Mouse (Mus musculus) bone marrow macrophage, adult 2 months (primary cell): ENCODE results near the gene Ubash3b. TPM values are rescaled to one million over a fixed set of nuclear protein-coding genes. Genes with fewer than 3 reads are reported as not detected.

Experiments used
- H3K27ac ChIP-seq: 2 replicates; pipeline ENCODE4 v1.5.1; 2012; ENCODE audit warnings: low read depth, low read length; ENCODE audit not compliant: insufficient read depth
- H3K4me1 ChIP-seq: 2 replicates; pipeline ENCODE4 v1.6.1; 2012; ENCODE audit warnings: low read length; ENCODE audit not compliant: control insufficient read depth, insufficient read depth
- H3K4me3 ChIP-seq: 2 replicates; pipeline ENCODE4 v1.5.1; 2012; ENCODE audit warnings: mild to moderate bottlenecking, low read length, moderate library complexity; ENCODE audit not compliant: insufficient read depth
- CTCF ChIP-seq: IDR thresholded peaks from 2 replicates; pipeline ENCODE4 v1.5.1; 2012; ENCODE audit warnings: low read depth, mild to moderate bottlenecking, low read length, moderate library complexity
- POLR2A ChIP-seq: IDR thresholded peaks from 2 replicates; pipeline ENCODE4 v1.6.1; 2012; ENCODE audit warnings: mild to moderate bottlenecking, low read depth, low read length, borderline replicate concordance
- polyA plus RNA-seq: library from polyadenylated mRNA; stranded (reverse); fragments of >200 nt; gene quantifications from 2 replicates; pipeline ENCODE4 v1.2.4, GENCODE M21; 2012; ENCODE audit not compliant: missing spikeins, insufficient read depth, insufficient read length

Gene Ubash3b
- polyA plus RNA-seq, 1 experiment, result 19.7 TPM

DNA sequence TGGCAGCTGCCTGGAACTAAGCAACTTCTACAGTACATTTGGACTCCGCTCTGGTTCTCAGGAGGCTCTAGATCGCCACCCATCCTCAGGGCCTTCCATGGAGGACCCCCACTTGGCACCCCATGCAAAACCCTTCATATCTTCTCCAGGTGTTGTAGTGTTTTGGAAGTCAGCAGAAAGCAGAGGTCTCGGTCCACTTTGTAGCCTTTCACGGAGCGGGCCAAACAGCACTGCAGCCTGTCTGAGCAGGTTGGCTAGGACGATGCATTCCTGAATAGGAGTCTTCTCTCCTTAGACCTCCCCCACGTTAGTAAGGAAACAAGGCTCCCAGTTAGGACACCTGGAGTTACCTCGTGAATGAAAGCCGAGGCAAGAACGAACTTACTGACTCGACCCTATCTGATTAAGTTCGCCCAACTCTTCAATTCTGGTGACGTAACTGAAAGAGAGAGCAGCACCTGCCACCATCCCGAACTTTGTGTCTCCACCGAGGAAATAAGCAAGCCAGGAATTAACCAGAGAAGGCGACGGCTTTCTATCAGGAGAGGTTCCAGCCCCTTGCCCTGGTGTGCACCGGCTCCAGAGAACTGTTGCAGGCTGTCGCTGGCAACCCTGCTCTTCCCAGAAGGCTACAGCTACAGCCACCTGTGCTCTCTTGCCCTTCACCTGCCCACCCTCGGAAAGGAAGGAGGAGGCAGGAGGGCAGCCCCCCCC, 5.3 kb downstream of the Ubash3b start:
- H3K4me1 ChIP-seq, result peaks cover 58% of the 10 kb centered on the region
- peak overlapping the region; percentile 88 for H3K4me3 ChIP-seq
- no peak overlapping the region for H3K27ac ChIP-seq
- TF ChIP-seq CTCF (no peak), POLR2A (no peak)

DNA sequence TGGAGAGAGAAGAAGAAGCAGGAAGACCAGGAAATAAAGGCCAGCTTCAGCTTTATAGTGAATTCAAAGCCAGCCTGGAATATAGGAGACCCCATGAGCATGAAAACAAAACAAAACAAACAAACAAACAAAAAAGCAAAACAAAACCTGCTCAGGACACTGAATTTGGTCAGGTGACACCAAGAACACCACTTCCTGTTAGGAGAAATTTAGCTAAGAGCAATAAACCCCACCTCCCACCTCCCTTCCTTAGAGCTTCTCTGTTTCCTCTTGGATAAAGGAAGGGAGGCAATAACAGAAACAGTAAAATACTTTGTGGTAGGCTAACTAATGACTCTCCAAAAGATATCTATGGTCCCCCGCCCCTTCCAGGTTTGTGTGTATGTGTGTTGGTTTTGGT, 7.5 kb downstream of the Ubash3b start:
- TF ChIP-seq POLR2A (no peak), CTCF (no peak)
- peaks cover 66% of the 10 kb centered on the region for H3K4me1 ChIP-seq
- peak overlapping the region; percentile 95 for H3K27ac ChIP-seq
- H3K4me3 ChIP-seq, result peak overlapping the region; percentile 24; the same call in 1 of the 2 replicates

DNA sequence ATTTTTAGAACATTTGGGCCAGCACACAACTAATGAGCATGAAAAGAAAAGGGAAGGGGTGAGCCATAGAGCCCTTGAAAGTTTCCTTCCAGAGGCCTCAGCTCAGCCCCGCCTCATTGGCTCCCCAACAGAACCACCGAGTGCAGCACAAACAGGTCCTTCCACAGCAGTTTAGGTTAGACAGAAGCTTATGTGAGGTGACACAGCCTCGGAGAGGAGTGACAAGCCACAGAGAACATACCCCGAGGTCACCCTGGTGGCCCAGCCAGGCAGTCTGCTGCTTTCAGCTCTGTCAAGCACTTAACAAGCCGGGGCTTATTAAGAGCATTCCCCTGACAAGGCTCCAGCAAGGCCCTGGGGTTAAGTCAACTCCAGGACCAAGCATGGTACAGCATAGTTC, 8.4 kb downstream of the Ubash3b start:
- no peak for TF ChIP-seq POLR2A
- TF ChIP-seq CTCF, result no peak
- Histone ChIP-seq H3K4me1 (peaks cover 64% of the 10 kb centered on the region), H3K4me3 (peak overlapping the region; percentile 24), H3K27ac (peak overlapping the region; percentile 95)

DNA sequence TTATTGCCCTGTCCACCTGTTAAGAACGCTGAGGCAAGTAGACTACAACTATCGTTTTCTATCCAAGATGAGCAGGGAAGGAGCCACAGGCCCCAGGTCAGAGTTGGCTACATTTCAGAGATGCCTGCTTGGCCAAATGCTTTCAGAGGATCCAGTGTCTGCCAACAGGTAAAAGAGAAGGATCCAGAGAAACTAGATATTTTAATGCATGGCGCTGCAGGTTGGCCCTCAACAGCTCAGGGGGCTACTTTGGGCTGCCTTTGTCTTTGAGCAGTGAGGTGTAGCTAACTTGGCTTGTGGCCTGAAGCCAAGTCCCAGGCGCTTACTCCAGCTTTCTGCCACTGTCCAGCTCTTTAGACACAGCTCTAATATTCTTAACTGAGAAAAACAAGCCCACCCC, 10.0 kb downstream of the Ubash3b start:
- H3K4me1 ChIP-seq, result peaks cover 75% of the 10 kb centered on the region
- H3K27ac ChIP-seq, result no peak overlapping the region
- H3K4me3 ChIP-seq, result no peak overlapping the region
- TF ChIP-seq CTCF (no peak), POLR2A (no peak)

DNA sequence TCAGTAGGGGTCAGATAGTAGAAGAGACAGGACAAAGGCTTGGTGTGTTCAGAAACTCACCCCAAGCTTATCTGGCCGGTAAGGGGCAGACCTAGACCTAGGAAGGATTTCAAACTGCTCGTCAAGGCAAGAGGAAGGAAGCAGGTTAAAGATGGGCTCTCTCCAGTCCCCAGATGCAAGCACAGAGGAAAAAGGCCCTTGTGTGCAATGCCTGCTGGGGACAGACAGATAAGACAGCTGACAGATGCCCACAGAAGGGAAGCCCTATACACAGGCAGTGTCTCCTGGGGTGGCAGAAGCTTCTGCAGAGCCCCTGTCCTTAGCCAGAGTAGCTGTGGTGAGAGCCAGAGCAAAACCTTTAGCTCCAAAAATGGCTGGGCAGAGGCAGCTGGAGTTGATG, 11.6 kb downstream of the Ubash3b start:
- peaks cover 75% of the 10 kb centered on the region for H3K4me1 ChIP-seq
- no peak overlapping the region for H3K4me3 ChIP-seq
- 0 out of 2 replicates have a peak overlapping the region, but pooled peaks have one; percentile 13 for H3K27ac ChIP-seq
- TF ChIP-seq CTCF (no peak), POLR2A (no peak)

DNA sequence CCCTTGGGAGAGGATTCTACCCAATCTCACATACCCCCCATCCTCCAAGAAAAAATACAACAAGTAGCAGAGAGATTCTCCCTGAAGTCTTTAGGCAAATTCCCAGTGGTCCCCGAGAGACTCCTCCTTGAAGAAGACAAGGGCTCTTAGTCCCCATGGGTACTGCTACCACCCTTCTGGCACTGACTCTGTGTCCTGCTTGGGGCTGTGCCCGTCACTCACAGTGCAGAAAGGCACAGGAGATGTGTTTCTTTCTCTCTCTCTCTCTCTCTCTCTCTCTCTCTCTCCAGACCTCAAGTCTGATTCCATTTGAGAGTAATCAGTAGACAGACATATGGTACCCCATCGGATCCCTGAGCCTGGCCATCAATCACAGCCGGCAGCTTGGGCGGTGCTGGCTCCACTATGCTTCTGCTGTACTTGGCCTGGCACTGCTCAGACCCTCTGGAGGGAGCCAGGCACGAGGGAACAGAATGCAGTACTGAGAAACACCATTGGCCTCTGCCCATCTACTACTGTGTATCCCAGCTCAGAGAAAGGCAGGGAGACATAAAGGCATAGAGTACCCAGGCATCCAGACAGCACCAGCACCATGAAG, 12.3 kb downstream of the Ubash3b start:
- H3K27ac ChIP-seq, result no peak overlapping the region
- TF ChIP-seq CTCF, result no peak
- no peak for TF ChIP-seq POLR2A
- H3K4me1 ChIP-seq, result peaks cover 80% of the 10 kb centered on the region
- no peak overlapping the region for H3K4me3 ChIP-seq

DNA sequence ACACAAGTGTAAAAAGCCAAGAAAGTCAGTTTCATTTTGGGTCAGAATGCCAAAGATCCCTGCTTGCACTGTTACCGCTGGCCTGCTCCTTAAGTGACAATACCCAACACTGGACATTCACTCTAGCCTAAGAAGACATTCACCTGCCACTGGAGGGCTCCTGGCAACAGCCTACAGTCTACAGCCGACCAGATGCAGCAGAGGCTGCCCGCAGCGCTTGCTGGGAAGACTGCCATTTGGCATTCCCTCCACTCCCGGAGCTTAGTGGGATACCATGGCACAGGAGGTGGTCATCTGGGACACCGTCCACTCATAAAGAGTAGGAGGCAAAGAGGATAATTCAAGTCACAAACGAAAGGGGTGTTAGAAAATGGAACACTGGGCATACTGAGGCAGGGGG, 12.9 kb downstream of the Ubash3b start:
- Histone ChIP-seq H3K4me1 (peaks cover 80% of the 10 kb centered on the region), H3K4me3 (no peak overlapping the region), H3K27ac (no peak overlapping the region)
- no peak for TF ChIP-seq CTCF

DNA sequence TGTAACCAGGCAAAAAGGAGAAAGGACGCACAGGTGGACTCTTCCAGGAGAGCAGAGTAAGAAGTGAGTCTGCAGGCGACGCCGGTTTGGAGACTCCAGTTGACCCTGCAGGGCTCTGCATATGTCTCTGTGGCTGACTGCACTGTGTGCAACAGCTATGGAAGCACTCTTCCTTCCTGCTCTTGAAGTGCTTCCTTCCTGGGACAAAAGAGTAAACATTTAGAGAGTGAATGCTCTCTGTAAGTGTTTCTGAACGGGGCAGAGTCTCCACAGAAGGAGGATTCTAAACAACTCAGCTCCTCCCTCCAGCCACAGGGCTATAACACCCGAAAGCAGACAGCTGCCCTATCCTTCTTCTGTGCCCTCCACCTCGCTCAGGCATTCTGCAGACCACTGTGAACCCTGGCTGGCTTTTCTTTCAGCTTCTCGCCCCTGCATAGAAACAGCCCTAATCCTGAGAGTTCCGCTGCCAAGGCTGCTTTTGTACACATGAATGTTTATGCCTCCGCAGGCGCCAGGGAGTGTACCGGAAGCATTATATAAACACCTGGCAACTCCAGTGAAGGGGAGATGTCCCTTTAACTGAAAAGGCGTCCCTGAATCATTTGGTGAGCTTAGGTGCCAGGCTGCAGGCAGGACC, 14.2 kb downstream of the Ubash3b start:
- Histone ChIP-seq H3K27ac (no peak overlapping the region), H3K4me1 (peaks cover 83% of the 10 kb centered on the region), H3K4me3 (no peak overlapping the region)
- TF ChIP-seq POLR2A, result no peak
- TF ChIP-seq CTCF, result no peak

DNA sequence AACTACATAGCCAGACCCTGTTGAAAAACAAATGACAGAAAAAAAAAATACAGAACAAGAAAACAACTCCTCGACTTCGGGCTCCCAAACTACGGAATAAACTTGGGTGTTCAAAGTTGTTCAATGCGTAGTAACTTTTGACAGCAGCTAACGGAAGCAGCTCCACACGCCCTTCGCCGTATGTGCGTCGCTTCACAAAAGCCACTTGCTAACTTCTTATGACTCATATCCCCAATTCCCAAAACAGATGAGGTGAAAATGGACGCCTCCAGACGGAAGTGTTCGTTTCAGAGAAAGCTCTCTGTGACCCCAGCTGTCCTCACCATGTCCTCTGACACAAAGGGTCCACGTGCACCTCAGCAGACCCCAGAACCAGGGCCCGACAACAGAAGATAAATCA, 17.7 kb downstream of the Ubash3b start:
- H3K4me1 ChIP-seq, result peaks cover 76% of the 10 kb centered on the region
- no peak for TF ChIP-seq POLR2A
- TF ChIP-seq CTCF, result no peak

DNA sequence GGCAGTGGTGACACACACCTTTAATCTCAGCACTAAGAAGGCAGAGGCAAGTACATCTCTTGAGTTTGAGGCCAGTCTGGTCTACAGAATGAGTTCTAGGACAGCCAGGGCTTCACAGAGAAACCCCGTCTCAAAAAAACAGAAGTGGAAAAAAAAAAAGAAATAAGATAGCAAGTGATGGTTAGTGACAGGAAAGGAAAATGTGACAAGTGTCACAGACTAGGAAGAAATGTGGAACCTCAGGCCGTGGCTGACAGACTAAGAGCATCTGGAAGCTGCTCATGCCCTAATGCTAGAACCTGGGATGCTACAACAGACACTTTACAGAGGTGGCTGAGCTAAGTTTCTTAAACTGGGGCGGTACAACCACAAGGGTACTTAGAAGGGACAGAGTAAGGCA, 18.4 kb downstream of the Ubash3b start:
- Histone ChIP-seq H3K27ac (no peak overlapping the region), H3K4me1 (peaks cover 79% of the 10 kb centered on the region), H3K4me3 (no peak overlapping the region)
- TF ChIP-seq CTCF (no peak), POLR2A (no peak)

More for the DNA sequence above, 17.7 kb downstream of the Ubash3b start:
- H3K27ac ChIP-seq, result no peak overlapping the region
- no peak overlapping the region for H3K4me3 ChIP-seq
